Mouse (Mus musculus): Measurements from ENCODE around the gene Bicd2. TPM values are rescaled to one million over a fixed set of nuclear protein-coding genes. Genes with fewer than 3 reads are reported as not detected.

The Bicd2 gene
- polyA plus RNA-seq, 1 experiment from 2014 or later, result 5.8 TPM

DNA sequence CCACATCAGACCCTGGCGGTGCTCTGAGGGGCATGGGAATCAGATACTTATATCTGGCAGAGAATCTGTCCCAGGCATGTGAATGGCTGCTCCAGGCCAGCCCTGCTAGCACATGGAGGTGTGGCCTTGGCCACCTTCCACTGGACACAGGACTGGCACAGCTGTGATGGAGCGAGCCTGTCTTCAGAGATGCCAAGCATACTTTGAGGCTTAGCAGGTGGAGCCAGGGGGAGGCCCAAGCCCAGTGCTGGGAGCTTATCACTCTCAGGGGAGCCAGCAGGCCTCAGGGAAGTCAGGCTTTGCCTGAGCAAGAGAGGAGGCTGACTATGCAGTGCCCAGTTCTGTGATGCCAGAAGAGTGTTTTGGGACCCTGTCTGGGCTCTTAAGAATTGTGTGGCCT lies 4.1 kb downstream of the Bicd2 start:
- Histone ChIP-seq H3K36me3 (replicated peaks; ENCODE audit: insufficient read depth, low read length) (no peaks in the 10 kb centered on the region), H3K4me1 (ENCODE audit: insufficient read depth) (peaks cover 50% of the 10 kb centered on the region), H3K4me2 (ENCODE audit: low read depth, low read length) (no peak overlapping the region), H3K9ac (replicated peaks) (no peak overlapping the region), H3K27me3 (ENCODE audit: insufficient read depth, low read length) (no peaks in the 10 kb centered on the region), H3K4me3 (ENCODE audit: low read depth, low read length) (no peak overlapping the region), H3K27ac (ENCODE audit: low read depth) (no peak overlapping the region), H3K9me3 (ENCODE audit: low read length) (no peaks in the 10 kb centered on the region)
- TF ChIP-seq CTCF (IDR thresholded peaks at IDR 0.05; ENCODE audit: low read depth) (no peak), EP300 (IDR thresholded peaks at IDR 0.05; ENCODE audit: low read depth) (no peak)
- WGBS (ENCODE audit: insufficient replicate concordance), result 68% methylated on average over 2 of the region's 2 CpGs
- ATAC-seq (no peak), DNase-seq (no peak)

- TF ChIP-seq EP300 (IDR thresholded peaks at IDR 0.05; ENCODE audit: low read depth) (no peak), CTCF (IDR thresholded peaks at IDR 0.05; ENCODE audit: low read depth) (no peak)
- H3K27me3 ChIP-seq (ENCODE audit: insufficient read depth, low read length), result no peaks in the 10 kb centered on the region
- H3K27ac ChIP-seq (ENCODE audit: low read depth), result no peak overlapping the region
- no peaks in the 10 kb centered on the region for H3K36me3 ChIP-seq (replicated peaks; ENCODE audit: insufficient read depth, low read length)
- H3K9ac ChIP-seq (replicated peaks), result no peak overlapping the region
- H3K4me3 ChIP-seq (ENCODE audit: low read depth, low read length), result no peak overlapping the region
- peaks cover 45% of the 10 kb centered on the region for H3K4me1 ChIP-seq (ENCODE audit: insufficient read depth)
- no peak overlapping the region for H3K4me2 ChIP-seq (ENCODE audit: low read depth, low read length)
- no peaks in the 10 kb centered on the region for H3K9me3 ChIP-seq (ENCODE audit: low read length)
- DNase-seq (no peak), ATAC-seq (no peak)
- 45% methylated on average over 2 of the region's 2 CpGs for WGBS (ENCODE audit: insufficient replicate concordance)
Measured at GRCm38 (mm10) chr13:49348522-49348921, 7.1 kb downstream of the Bicd2 start.

DNA sequence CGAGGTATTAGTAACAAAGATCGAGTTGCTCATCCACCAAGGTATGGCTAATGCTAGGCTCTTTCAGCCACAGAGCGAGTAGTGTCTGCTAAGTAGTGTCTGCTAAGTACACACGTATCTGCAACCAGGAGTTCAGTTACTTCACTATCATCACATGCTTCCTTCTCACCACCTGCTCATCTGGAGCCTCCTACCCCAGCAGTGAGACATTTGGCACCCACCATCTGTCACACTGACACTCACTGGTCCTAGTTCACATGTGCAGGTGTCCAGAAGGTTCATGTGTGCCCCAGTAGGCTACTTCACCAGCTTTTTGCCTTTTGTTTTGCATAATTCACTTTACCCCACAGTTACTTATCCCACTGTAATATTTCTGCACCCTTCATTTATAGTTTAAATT lies 8.0 kb downstream of the Bicd2 start:
- Histone ChIP-seq H3K36me3 (replicated peaks; ENCODE audit: insufficient read depth, low read length) (no peaks in the 10 kb centered on the region), H3K27ac (ENCODE audit: low read depth) (no peak overlapping the region), H3K27me3 (ENCODE audit: insufficient read depth, low read length) (no peaks in the 10 kb centered on the region), H3K9me3 (ENCODE audit: low read length) (no peaks in the 10 kb centered on the region), H3K4me1 (ENCODE audit: insufficient read depth) (peaks cover 40% of the 10 kb centered on the region), H3K4me3 (ENCODE audit: low read depth, low read length) (no peak overlapping the region), H3K4me2 (ENCODE audit: low read depth, low read length) (no peak overlapping the region), H3K9ac (replicated peaks) (no peak overlapping the region)
- TF ChIP-seq EP300 (IDR thresholded peaks at IDR 0.05; ENCODE audit: low read depth) (no peak), CTCF (IDR thresholded peaks at IDR 0.05; ENCODE audit: low read depth) (no peak)
- DNase-seq (no peak), ATAC-seq (0 out of 2 replicates have a peak, but pooled peaks have one; percentile 15)
- WGBS (ENCODE audit: insufficient replicate concordance), result 72% methylated on average over 4 of the region's 4 CpGs

DNA sequence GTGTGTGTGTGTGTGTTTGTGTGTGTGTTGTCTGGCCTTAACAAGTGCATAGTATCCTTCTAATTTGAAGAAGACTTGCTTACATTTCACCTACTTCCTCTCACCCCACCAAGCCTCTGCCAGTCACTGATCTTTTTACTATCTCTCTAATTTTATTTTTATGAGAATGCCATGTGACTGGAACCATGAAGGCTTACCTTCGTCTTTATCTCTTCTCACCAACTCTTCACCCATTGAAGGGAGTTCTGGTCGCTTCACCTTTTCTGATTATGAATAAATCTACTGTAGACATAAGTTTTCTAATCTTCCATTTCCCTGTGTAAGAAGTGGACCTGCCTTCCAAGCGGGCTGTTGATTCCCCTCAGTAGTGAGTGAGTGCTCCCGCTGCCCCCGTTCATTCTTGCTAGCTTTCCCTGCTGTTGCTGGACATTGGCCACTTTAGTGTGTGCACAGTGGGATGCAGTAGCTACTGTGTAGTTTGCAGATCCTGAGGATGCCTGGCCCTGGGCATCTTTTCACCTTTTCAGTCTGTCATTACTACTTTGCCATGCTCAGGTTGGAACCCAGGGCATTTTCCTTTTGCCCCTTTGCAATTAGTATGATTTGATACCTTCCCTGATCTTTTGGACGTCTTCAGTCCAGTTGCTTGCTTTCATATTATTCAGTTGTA lies 8.6 kb downstream of the Bicd2 start:
- Histone ChIP-seq H3K4me1 (ENCODE audit: insufficient read depth) (peaks cover 33% of the 10 kb centered on the region), H3K27ac (ENCODE audit: low read depth) (no peak overlapping the region), H3K4me2 (ENCODE audit: low read depth, low read length) (no peak overlapping the region), H3K4me3 (ENCODE audit: low read depth, low read length) (no peak overlapping the region), H3K27me3 (ENCODE audit: insufficient read depth, low read length) (no peaks in the 10 kb centered on the region), H3K9ac (replicated peaks) (no peak overlapping the region), H3K9me3 (ENCODE audit: low read length) (no peaks in the 10 kb centered on the region), H3K36me3 (replicated peaks; ENCODE audit: insufficient read depth, low read length) (no peaks in the 10 kb centered on the region)
- DNase-seq (no peak), ATAC-seq (no peak)
- TF ChIP-seq EP300 (IDR thresholded peaks at IDR 0.05; ENCODE audit: low read depth) (no peak), CTCF (IDR thresholded peaks at IDR 0.05; ENCODE audit: low read depth) (no peak)
- WGBS (ENCODE audit: insufficient replicate concordance), result 69% methylated on average over 6 of the region's 6 CpGs

GRCm38 (mm10) chr13:49352581-49353159 lies 11.3 kb downstream of the Bicd2 start:
- ATAC-seq, result no peak
- no peak for DNase-seq

GRCm38 (mm10) chr13:49353422-49353821 lies 12.0 kb downstream of the Bicd2 start:
- H3K9me3 ChIP-seq (ENCODE audit: low read length), result no peaks in the 10 kb centered on the region
- TF ChIP-seq CTCF (IDR thresholded peaks at IDR 0.05; ENCODE audit: low read depth), result no peak
- no peak for TF ChIP-seq EP300 (IDR thresholded peaks at IDR 0.05; ENCODE audit: low read depth)
- H3K9ac ChIP-seq (replicated peaks), result no peak overlapping the region
- ATAC-seq (no peak), DNase-seq (no peak)
- peaks cover 26% of the 10 kb centered on the region for H3K4me1 ChIP-seq (ENCODE audit: insufficient read depth)
- H3K4me2 ChIP-seq (ENCODE audit: low read depth, low read length), result no peak overlapping the region
- H3K27ac ChIP-seq (ENCODE audit: low read depth), result no peak overlapping the region
- H3K36me3 ChIP-seq (replicated peaks; ENCODE audit: insufficient read depth, low read length), result no peaks in the 10 kb centered on the region
- no peak overlapping the region for H3K4me3 ChIP-seq (ENCODE audit: low read depth, low read length)
- no peaks in the 10 kb centered on the region for H3K27me3 ChIP-seq (ENCODE audit: insufficient read depth, low read length)

More at GRCm38 (mm10) chr13:49352581-49353159, 11.3 kb downstream of the Bicd2 start:
- WGBS (ENCODE audit: insufficient replicate concordance), result 45% methylated on average over 3 of the region's 3 CpGs
- H3K4me3 ChIP-seq (ENCODE audit: low read depth, low read length), result no peak overlapping the region
- TF ChIP-seq CTCF (IDR thresholded peaks at IDR 0.05; ENCODE audit: low read depth) (no peak), EP300 (IDR thresholded peaks at IDR 0.05; ENCODE audit: low read depth) (no peak)
- H3K4me1 ChIP-seq (ENCODE audit: insufficient read depth), result peaks cover 28% of the 10 kb centered on the region
- H3K9me3 ChIP-seq (ENCODE audit: low read length), result no peaks in the 10 kb centered on the region
- H3K27ac ChIP-seq (ENCODE audit: low read depth), result no peak overlapping the region
- H3K4me2 ChIP-seq (ENCODE audit: low read depth, low read length), result no peak overlapping the region
- H3K27me3 ChIP-seq (ENCODE audit: insufficient read depth, low read length), result no peaks in the 10 kb centered on the region
- H3K9ac ChIP-seq (replicated peaks), result no peak overlapping the region
- no peaks in the 10 kb centered on the region for H3K36me3 ChIP-seq (replicated peaks; ENCODE audit: insufficient read depth, low read length)
